In genomic region chr2:31082639-31083038, GRCm38 (mm10) we compare ENCODE assay signal across 8 mouse cellular contexts. TPM values are rescaled to one million over a fixed set of nuclear protein-coding genes. Genes with fewer than 3 reads are reported as not detected.
DNase-seq lines count a peak whose midpoint lies in the region; ATAC-seq and TF ChIP-seq lines count a peak whose summit lies in the region.

No protein-coding gene starts in this region.

- no peak for DNase-seq in intestine, embryonic 14.5 days (ENCODE audit: low spot score)
- peak; percentile 83 for DNase-seq in MEL (ENCODE audit: low read depth, low spot score)
- peak; percentile 40 for DNase-seq in liver, embryonic 13.5 days
- peak; percentile 63 to 83 for DNase-seq in spleen, adult 18-20 months
- DNase-seq in gastrocnemius, postnatal 36 days, result no peak
- DNase-seq in hindbrain, embryonic 10.5 days (ENCODE audit: low spot score), result no peak
- DNase-seq in adrenal gland, postnatal 10 days, result no peak

- H3K4me2 ChIP-seq in intestine, embryonic 14.5 days (ENCODE audit: low read length), result no peak overlapping the region
- no peak overlapping the region for H3K4me2 ChIP-seq in intestine, embryonic 15.5 days (replicated peaks)
- H3K4me2 ChIP-seq in liver, embryonic 13.5 days, result peak overlapping the region; percentile 43

- no peak for TF ChIP-seq CTCF in MEL (IDR thresholded peaks at IDR 0.05 in 2 of 3, conservative IDR thresholded peaks at IDR 0.05 in 1 of 3; ENCODE audit: control insufficient read depth in 1 of 3, insufficient read depth in 1 of 3, low read depth in 2 of 3, low read length in 3 of 3, poor library complexity in 1 of 3, severe bottlenecking in 1 of 3)

- H3K27ac ChIP-seq in intestine, embryonic 14.5 days (ENCODE audit: low read depth), result no peak overlapping the region
- no peak overlapping the region for H3K27ac ChIP-seq in intestine, embryonic 15.5 days
- H3K27ac ChIP-seq in MEL (ENCODE audit: control insufficient read depth, low read depth, low read length), result peak overlapping the region; percentile 67
- H3K27ac ChIP-seq in liver, embryonic 13.5 days, result no peak overlapping the region
- H3K27ac ChIP-seq in hindbrain, embryonic 10.5 days, result no peak overlapping the region

- no peak for TF ChIP-seq RAD21 in MEL (IDR thresholded peaks at IDR 0.05; ENCODE audit: low read depth, low read length)

- WGBS in intestine, embryonic 14.5 days, result 85% methylated on average over 17 of the region's 17 CpGs
- 74% methylated on average over 17 of the region's 17 CpGs for WGBS in intestine, embryonic 15.5 days
- WGBS in liver, embryonic 13.5 days (ENCODE audit: insufficient replicate concordance), result 18% methylated on average over 17 of the region's 17 CpGs
- 92% methylated on average over 17 of the region's 17 CpGs for WGBS in hindbrain, embryonic 10.5 days

- H3K9ac ChIP-seq in intestine, embryonic 14.5 days (ENCODE audit: low read length), result no peak overlapping the region
- H3K9ac ChIP-seq in intestine, embryonic 15.5 days, result no peak overlapping the region
- H3K9ac ChIP-seq in MEL (ENCODE audit: control insufficient read depth, low read depth, low read length, poor library complexity, severe bottlenecking), result peak overlapping the region; percentile 21
- H3K9ac ChIP-seq in liver, embryonic 13.5 days, result no peak overlapping the region

- H3K4me1 ChIP-seq in intestine, embryonic 14.5 days (replicated peaks; ENCODE audit: control insufficient read depth, insufficient read depth, low read length), result peaks cover 12% of the 10 kb centered on the region
- H3K4me1 ChIP-seq in intestine, embryonic 15.5 days (replicated peaks), result peaks cover 11% of the 10 kb centered on the region; the same call in 1 of the 2 replicates
- H3K4me1 ChIP-seq in MEL (ENCODE audit: control insufficient read depth in 1 of 2, insufficient read depth in 2 of 2, low read length in 2 of 2), result peaks cover 0 to 31% of the 10 kb centered on the region in 2 experiments
- peaks cover 50% of the 10 kb centered on the region for H3K4me1 ChIP-seq in liver, embryonic 13.5 days (replicated peaks)
- H3K4me1 ChIP-seq in hindbrain, embryonic 10.5 days (replicated peaks), result peaks cover 19% of the 10 kb centered on the region

- ATAC-seq in intestine, embryonic 14.5 days (replicated peaks; ENCODE audit: low FRiP score, low TSS enrichment, low read depth), result 0 out of 2 replicates have a peak, but pooled peaks have one; percentile 12
- no peak for ATAC-seq in intestine, embryonic 15.5 days
- ATAC-seq in liver, embryonic 13.5 days (ENCODE audit: low read depth), result peak; percentile 74

- H3K36me3 ChIP-seq in intestine, embryonic 14.5 days (ENCODE audit: control insufficient read depth, insufficient read depth, low read length), result peaks cover 39% of the 10 kb centered on the region
- peaks cover 13% of the 10 kb centered on the region for H3K36me3 ChIP-seq in intestine, embryonic 15.5 days
- peaks cover 0 to 23% of the 10 kb centered on the region in 2 experiments; a peak in 2 of 4 replicates for H3K36me3 ChIP-seq in MEL (ENCODE audit: control insufficient read depth in 1 of 2, insufficient read depth in 2 of 2, low read length in 2 of 2)
- H3K36me3 ChIP-seq in liver, embryonic 13.5 days, result peaks cover 20% of the 10 kb centered on the region
- peaks cover 38% of the 10 kb centered on the region for H3K36me3 ChIP-seq in hindbrain, embryonic 10.5 days

- intact Hi-C loops in gastrocnemius, postnatal 36 days (cut with DNase I), result no loop called here

- H3K79me2 ChIP-seq in MEL (ENCODE audit: control insufficient read depth, insufficient read depth, low read length, poor library complexity), result no peaks in the 10 kb centered on the region

- H3K27me3 ChIP-seq in intestine, embryonic 14.5 days (replicated peaks; ENCODE audit: control insufficient read depth, insufficient read depth, low read length), result no peaks in the 10 kb centered on the region
- H3K27me3 ChIP-seq in intestine, embryonic 15.5 days (replicated peaks), result no peaks in the 10 kb centered on the region
- H3K27me3 ChIP-seq in MEL (ENCODE audit: control insufficient read depth in 1 of 2, insufficient read depth in 2 of 2, low read length in 2 of 2), result no peaks in the 10 kb centered on the region
- H3K27me3 ChIP-seq in liver, embryonic 13.5 days, result no peaks in the 10 kb centered on the region
- no peaks in the 10 kb centered on the region for H3K27me3 ChIP-seq in hindbrain, embryonic 10.5 days (ENCODE audit: insufficient read depth, poor library complexity, severe bottlenecking)

- no peak for TF ChIP-seq POLR2A in MEL (IDR thresholded peaks at IDR 0.05; ENCODE audit: control insufficient read depth in 1 of 2, insufficient read depth in 1 of 2, low read depth in 1 of 2, low read length in 2 of 2, poor library complexity in 1 of 2)

- H3K9me3 ChIP-seq in intestine, embryonic 14.5 days (ENCODE audit: control insufficient read depth, low read length), result peaks cover 4% of the 10 kb centered on the region; the same call in 1 of the 2 replicates
- no peaks in the 10 kb centered on the region for H3K9me3 ChIP-seq in intestine, embryonic 15.5 days
- H3K9me3 ChIP-seq in MEL (replicated peaks; ENCODE audit: insufficient read depth, low read length), result no peaks in the 10 kb centered on the region
- no peaks in the 10 kb centered on the region for H3K9me3 ChIP-seq in liver, embryonic 13.5 days (replicated peaks)
- H3K9me3 ChIP-seq in hindbrain, embryonic 10.5 days, result 0 out of 2 replicates have a peak, but pooled peaks cover 4% of the 10 kb centered on the region

- peak; percentile 78 to 83 for TF ChIP-seq EP300 in MEL (IDR thresholded peaks at IDR 0.05; ENCODE audit: low read depth in 1 of 2, low read length in 2 of 2)

- no peak overlapping the region for H3K4me3 ChIP-seq in intestine, embryonic 14.5 days (ENCODE audit: low read depth, low read length)
- H3K4me3 ChIP-seq in intestine, embryonic 15.5 days (replicated peaks), result no peak overlapping the region
- H3K4me3 ChIP-seq in MEL (ENCODE audit: control insufficient read depth in 1 of 2, insufficient read depth in 1 of 2, low read depth in 2 of 2, low read length in 2 of 2), result no peak overlapping the region
- H3K4me3 ChIP-seq in liver, embryonic 13.5 days (replicated peaks), result no peak overlapping the region
- H3K4me3 ChIP-seq in hindbrain, embryonic 10.5 days, result no peak overlapping the region

TF ChIP-seq in MEL, 35 proteins besides CTCF, POLR2A, EP300 and RAD21 (continues in another document):
- TF ChIP-seq MAX (IDR thresholded peaks at IDR 0.05; ENCODE audit: low read length) (peak; percentile 70), CHD1 (IDR thresholded peaks at IDR 0.05; ENCODE audit: low read depth, low read length) (no peak), SIN3A (IDR thresholded peaks at IDR 0.05; ENCODE audit: low read length) (no peak), MAZ (IDR thresholded peaks at IDR 0.05; ENCODE audit: low read depth, low read length) (no peak; the same call in 1 of the 2 replicates), MYC (IDR thresholded peaks at IDR 0.05; ENCODE audit: low read depth, low read length) (peak; percentile 78; the same call in 1 of the 2 replicates), JUND (IDR thresholded peaks at IDR 0.05; ENCODE audit: low read depth, low read length) (peak; percentile 54; the same call in 1 of the 2 replicates), TCF12 (IDR thresholded peaks at IDR 0.05; ENCODE audit: low read depth, low read length) (no peak; the same call in 1 of the 2 replicates), TAL1 (IDR thresholded peaks at IDR 0.05; ENCODE audit: low read length) (0 out of 2 replicates have a peak, but pooled peaks have one; percentile 33), MAFK (IDR thresholded peaks at IDR 0.05; ENCODE audit: borderline replicate concordance, low read depth, low read length) (no peak), GABPA (IDR thresholded peaks at IDR 0.05; ENCODE audit: low read depth, low read length) (no peak), ETS1 (IDR thresholded peaks at IDR 0.05; ENCODE audit: low read depth, low read length) (peak; percentile 76), CHD2 (IDR thresholded peaks at IDR 0.05; ENCODE audit: low read length) (no peak), HCFC1 (IDR thresholded peaks at IDR 0.05; ENCODE audit: low read depth, low read length) (peak; percentile 30; the same call in 1 of the 2 replicates), USF1 (IDR thresholded peaks at IDR 0.05; ENCODE audit: low read depth, low read length) (peak; percentile 59; the same call in 1 of the 2 replicates), UBTF (IDR thresholded peaks at IDR 0.05; ENCODE audit: borderline replicate concordance, insufficient read depth, low read depth, low read length) (no peak), ZNF384 (IDR thresholded peaks at IDR 0.05; ENCODE audit: low read depth, low read length) (0 out of 2 replicates have a peak, but pooled peaks have one; percentile 20), POLR2AphosphoS5 (IDR thresholded peaks at IDR 0.05; ENCODE audit: borderline replicate concordance, low read depth, low read length) (no peak), MXI1 (IDR thresholded peaks at IDR 0.05; ENCODE audit: low read depth, low read length) (0 out of 2 replicates have a peak, but pooled peaks have one; percentile 31), BHLHE40 (IDR thresholded peaks at IDR 0.05; ENCODE audit: borderline replicate concordance, low read depth, low read length) (peak; percentile 35; the same call in 1 of the 2 replicates), KAT2A (conservative IDR thresholded peaks at IDR 0.05; ENCODE audit: low read depth, low read length) (no peak), RCOR1 (IDR thresholded peaks at IDR 0.05; ENCODE audit: low read depth, low read length) (0 out of 2 replicates have a peak, but pooled peaks have one; percentile 50), TBP (IDR thresholded peaks at IDR 0.05; ENCODE audit: low read depth, low read length) (0 out of 2 replicates have a peak, but pooled peaks have one; percentile 13), E2F4 (IDR thresholded peaks at IDR 0.05; ENCODE audit: borderline replicate concordance, low read depth, low read length) (no peak), ELF1 (IDR thresholded peaks at IDR 0.05; ENCODE audit: low read depth, low read length) (no peak), MYB (IDR thresholded peaks at IDR 0.05; ENCODE audit: low read depth, low read length) (peak; percentile 65), POLR2AphosphoS2 (IDR thresholded peaks at IDR 0.05; ENCODE audit: low read length) (no peak)

RNA-seq across cellular contexts. Expression of gene Fnbp1, which starts 59.2 kb away (rescaled TPM):
- 31.1 and 31.4 TPM in 2 replicates for polyA plus RNA-seq in intestine, embryonic 14.5 days (2014; fragmentation: Nextera tagmentation; extraction: Ambion mirVana)
- polyA plus RNA-seq in intestine, embryonic 15.5 days (2015; fragmentation: Nextera tagmentation; extraction: Ambion mirVana), result 22.7 and 27.3 TPM in 2 replicates
- total RNA-seq in MEL (2012; rRNA removed), result 3.4 and 4.7 TPM in 2 replicates
- polyA plus RNA-seq in MEL (2012; ENCODE audit: insufficient read depth in 1 of 2, insufficient read length in 2 of 2, low read depth in 1 of 2, low replicate concordance in 2 of 2, missing spikeins in 1 of 2), result 10 to 100 TPM in 1 of 2 experiments, not detected in 1; 17.5 TPM
- 5.7 and 6.9 TPM in 2 replicates for polyA plus RNA-seq in liver, embryonic 13.5 days (2015; fragmentation: Nextera tagmentation; extraction: Ambion mirVana)
- 10 to 100 TPM; 10.6 to 10.7 TPM for total RNA-seq in gastrocnemius, postnatal 36 days (2021)
- 14.7 and 16.0 TPM in 2 replicates for polyA plus RNA-seq in hindbrain, embryonic 10.5 days (2016; fragmentation: Nextera tagmentation; extraction: Ambion mirVana)
- total RNA-seq in adrenal gland, postnatal 10 days (2021), result 10 to 100 TPM; 48.1 to 58.5 TPM

Comparison
In these comparisons a context has a peak if more than half of its experiments do, and no peak if none do; other contexts are left out.
1. DNase-seq: peak in MEL (single experiment), liver, embryonic 13.5 days (single experiment) and spleen, adult 18-20 months (2 of 2); none in intestine, embryonic 14.5 days (single experiment), gastrocnemius, postnatal 36 days (0 of 2), hindbrain, embryonic 10.5 days (single experiment) and adrenal gland, postnatal 10 days (single experiment).